In the genomic region with DNA sequence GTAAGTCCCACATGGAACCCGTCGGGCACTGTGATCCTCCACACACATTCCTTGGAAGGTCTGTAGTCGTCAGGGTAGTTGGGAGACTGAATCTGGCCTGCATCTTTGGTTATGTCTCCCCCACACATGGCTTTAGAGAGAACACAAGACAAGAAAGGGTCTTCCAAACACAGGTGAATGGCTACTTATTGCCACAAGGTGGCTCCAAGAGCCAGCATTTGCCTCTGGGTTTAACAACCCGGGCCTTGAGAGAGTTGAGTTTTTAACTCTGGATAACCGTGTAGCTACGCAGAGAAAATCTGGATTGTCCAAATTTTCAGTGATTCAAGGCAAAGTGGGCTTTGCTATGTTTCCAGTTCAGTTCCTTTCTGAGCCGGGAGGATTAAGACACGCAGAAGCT, we compare ENCODE assay signal across 8 mouse cellular contexts. TPM values are rescaled to one million over a fixed set of nuclear protein-coding genes. Genes with fewer than 3 reads are reported as not detected.
DNase-seq lines count a peak whose midpoint lies in the region; ATAC-seq lines count a peak whose summit lies in the region.

No protein-coding gene starts in this region.

- intact Hi-C loops in left cerebral cortex, postnatal 14 days (cut with DNase I) = loop anchor here (2.0 to 5.0 kb wide), 2 partner anchors 100 to 137 kb away; no protein-coding TSS in a partner anchor

- DNase-seq in cerebellum, postnatal 10 days = peak; percentile 61 to 71
- no peak for DNase-seq in cerebellum, postnatal 4 days (ENCODE audit: low spot score in 2 of 2)
- peak; percentile 63 to 71 for DNase-seq in left cerebral cortex, postnatal 14 days (ENCODE audit: low spot score in 2 of 2)
- no peak for DNase-seq in left cerebral cortex, adult 8-10 months (ENCODE audit: low spot score in 2 of 2)
- peak; percentile 70 for DNase-seq in adipocyte (ENCODE audit: low spot score)
- peak; percentile 18 for DNase-seq in lung, postnatal 14 days
- DNase-seq in urinary bladder, postnatal 4 days (ENCODE audit: low spot score in 2 of 2) = no peak

- ATAC-seq in cerebellum, adult (ENCODE audit: insufficient number of reproducible peaks, low FRiP score, low TSS enrichment) = no peak

RNA-seq across cellular contexts. Expression of a gene that starts 28.0 kb away (rescaled TPM):
- 1 to 10 TPM; 3.7 to 5.1 TPM for total RNA-seq in left cerebral cortex, postnatal 14 days (2021)
- total RNA-seq in left cerebral cortex, adult 8-10 months (2022) = 10 to 100 TPM; 16.9 to 18.5 (median 18.1) TPM

Comparison
In these comparisons a context has a peak if more than half of its experiments do, and no peak if none do; other contexts are left out.
1. DNase-seq: peak in cerebellum, postnatal 10 days (2 of 2), left cerebral cortex, postnatal 14 days (2 of 2), adipocyte (single experiment) and lung, postnatal 14 days (single experiment); none in cerebellum, postnatal 4 days (0 of 2), left cerebral cortex, adult 8-10 months (0 of 2) and urinary bladder, postnatal 4 days (0 of 2).